ENCODE assay signal across 8 mouse cellular contexts in genomic region chr2:125624127-125624685, GRCm38 (mm10). TPM values are rescaled to one million over a fixed set of nuclear protein-coding genes. Genes with fewer than 3 reads are reported as not detected.
DNase-seq lines count a peak whose midpoint lies in the region.

No protein-coding gene starts in this region.

- intact Hi-C loops in gastrocnemius, postnatal 14 days (cut with DNase I; ENCODE audit: low total_unique reads), result no loop called here

- peaks cover 45% of the 10 kb centered on the region for H3K4me1 ChIP-seq in hindbrain, embryonic 10.5 days (replicated peaks)
- H3K4me1 ChIP-seq in midbrain, embryonic 10.5 days, result peaks cover 37% of the 10 kb centered on the region

- 24% methylated on average over 9 of the region's 9 CpGs for WGBS in hindbrain, embryonic 10.5 days
- 24% methylated on average over 9 of the region's 9 CpGs for WGBS in midbrain, embryonic 10.5 days

- H3K36me3 ChIP-seq in hindbrain, embryonic 10.5 days, result peaks cover 15% of the 10 kb centered on the region
- H3K36me3 ChIP-seq in midbrain, embryonic 10.5 days, result peaks cover 15% of the 10 kb centered on the region

- DNase-seq in kidney, adult 9 months, result peak; percentile 22
- DNase-seq in kidney, postnatal 10 days, result no peak
- peak; percentile 11 for DNase-seq in MN1 (ENCODE audit: low spot score)
- DNase-seq in hindbrain, embryonic 10.5 days (ENCODE audit: low spot score), result no peak
- no peak for DNase-seq in midbrain, embryonic 10.5 days (ENCODE audit: low spot score)
- no peak for DNase-seq in gastrocnemius, postnatal 14 days
- DNase-seq in adrenal gland, postnatal 14 days, result no peak
- no peak for DNase-seq in cerebellum, adult 18-20 months

- no peaks in the 10 kb centered on the region for H3K27me3 ChIP-seq in hindbrain, embryonic 10.5 days (ENCODE audit: insufficient read depth, poor library complexity, severe bottlenecking)
- H3K27me3 ChIP-seq in midbrain, embryonic 10.5 days (ENCODE audit: low read depth, poor library complexity, severe bottlenecking), result no peaks in the 10 kb centered on the region

- no peaks in the 10 kb centered on the region for H3K9me3 ChIP-seq in hindbrain, embryonic 10.5 days
- no peaks in the 10 kb centered on the region for H3K9me3 ChIP-seq in midbrain, embryonic 10.5 days (replicated peaks)

- H3K27ac ChIP-seq in hindbrain, embryonic 10.5 days, result peak overlapping the region; percentile 91
- H3K27ac ChIP-seq in midbrain, embryonic 10.5 days (replicated peaks), result peak overlapping the region; percentile 89

- H3K4me3 ChIP-seq in hindbrain, embryonic 10.5 days, result peak overlapping the region; percentile 74
- H3K4me3 ChIP-seq in midbrain, embryonic 10.5 days, result peak overlapping the region; percentile 93

RNA-seq across cellular contexts. Expression of gene Cep152, which starts 0.7 kb away (rescaled TPM):
- polyA plus RNA-seq in hindbrain, embryonic 10.5 days (2016; fragmentation: Nextera tagmentation; extraction: Ambion mirVana), result 8.5 and 11.8 TPM in 2 replicates
- polyA plus RNA-seq in midbrain, embryonic 10.5 days (2016; fragmentation: Nextera tagmentation; extraction: Ambion mirVana), result 9.8 and 10.2 TPM in 2 replicates
- 1 to 10 TPM; 1.1 to 1.2 TPM for total RNA-seq in gastrocnemius, postnatal 14 days (2021)
- 3.7 and 5.4 TPM in 2 replicates for total RNA-seq in adrenal gland, postnatal 14 days (2021)

RNA-seq across cellular contexts. Expression of gene Eid1, which starts 48.7 kb away (rescaled TPM):
- polyA plus RNA-seq in hindbrain, embryonic 10.5 days (2016; fragmentation: Nextera tagmentation; extraction: Ambion mirVana), result 142 and 175 TPM in 2 replicates
- polyA plus RNA-seq in midbrain, embryonic 10.5 days (2016; fragmentation: Nextera tagmentation; extraction: Ambion mirVana), result 125 and 148 TPM in 2 replicates
- total RNA-seq in gastrocnemius, postnatal 14 days (2021), result 10 to 100 TPM; 44.0 to 51.5 TPM
- 111 and 115 TPM in 2 replicates for total RNA-seq in adrenal gland, postnatal 14 days (2021)

Comparison
In these comparisons a context has a peak if more than half of its experiments do, and no peak if none do; other contexts are left out.
1. DNase-seq: peak in kidney, adult 9 months (single experiment) and MN1 (single experiment); none in kidney, postnatal 10 days (single experiment), hindbrain, embryonic 10.5 days (single experiment), midbrain, embryonic 10.5 days (single experiment), gastrocnemius, postnatal 14 days (single experiment), adrenal gland, postnatal 14 days (single experiment) and cerebellum, adult 18-20 months (0 of 2).